Mouse (Mus musculus): ENCODE measurements at regions not wholly inside any gene's neighbourhood (a gene's known extent, or its start where the extent isn't known, plus 50 kb on each side); places are given as distances from the start of the nearest gene placed in this dataset.

- TF ChIP-seq CTCF (IDR thresholded peaks at IDR 0.05; ENCODE audit: control insufficient read depth, insufficient read depth, insufficient replicate concordance, low read depth, low read length), result no peak
- no peak for TF ChIP-seq POLR2A (IDR thresholded peaks at IDR 0.05; ENCODE audit: control insufficient read depth, low read depth, low read length)
These were observed 105.2 kb upstream of the Opcml start for GRCm38 (mm10) chr9:27685325-27685724.
